Mouse (Mus musculus) neural tube, embryonic 12.5 days (tissue): ENCODE results near the gene Pum2. TPM values are rescaled to one million over a fixed set of nuclear protein-coding genes. Genes with fewer than 3 reads are reported as not detected.

Experiments used
- ATAC-seq: fragments of 200-750 bp; cut with Nextera tagmentation; 2 replicates; pipeline ENCODE4 v1.8.0; 2017; ENCODE audit warnings: low read depth, mild to moderate bottlenecking, moderate TSS enrichment, moderate library complexity; ENCODE audit not compliant: low FRiP score
- H3K27ac ChIP-seq: fragments of 300-500 bp; sonication (generic); 2 replicates; pipeline ENCODE4 v1.5.1; 2016
- H3K27me3 ChIP-seq: fragments of 300-500 bp; sonication (generic); replicated peaks from 2 replicates; pipeline ENCODE4 v1.6.1; 2016; ENCODE audit warnings: mild to moderate bottlenecking
- H3K36me3 ChIP-seq: fragments of 300-500 bp; sonication (generic); 2 replicates; pipeline ENCODE4 v1.6.1; 2016; ENCODE audit warnings: mild to moderate bottlenecking
- H3K4me1 ChIP-seq: fragments of 300-500 bp; sonication (generic); 2 replicates; pipeline ENCODE4 v1.6.1; 2016
- H3K4me2 ChIP-seq: fragments of 300-500 bp; sonication (generic); replicated peaks from 2 replicates; pipeline ENCODE4 v1.6.1; 2016; ENCODE audit warnings: mild to moderate bottlenecking
- H3K4me3 ChIP-seq: fragments of 300-500 bp; sonication (generic); 2 replicates; pipeline ENCODE4 v1.5.1; 2016
- H3K9ac ChIP-seq: fragments of 300-500 bp; sonication (generic); 2 replicates; pipeline ENCODE4 v1.6.1; 2016; ENCODE audit warnings: mild to moderate bottlenecking
- H3K9me3 ChIP-seq: fragments of 300-500 bp; sonication (generic); 2 replicates; pipeline ENCODE4 v1.6.1; 2016; ENCODE audit warnings: mild to moderate bottlenecking
- WGBS: fragments of 180-500 bp; shearing (Covaris S2); methylation state at CpG from one replicate; pipeline ENCODE4 v1.1.7; 2016; 5-methylcytosine and 5-hydroxymethylcytosine counted together
- polyA plus RNA-seq: library from polyadenylated mRNA; unstranded; fragments of >200 nt; fragmentation: Nextera tagmentation; extraction: Ambion mirVana; gene quantifications from 2 replicates; pipeline ENCODE4 v1.2.1, GENCODE M21; 2016

Gene Pum2
- polyA plus RNA-seq, 1 experiment from 2014 or later: 55.5 TPM

DNA sequence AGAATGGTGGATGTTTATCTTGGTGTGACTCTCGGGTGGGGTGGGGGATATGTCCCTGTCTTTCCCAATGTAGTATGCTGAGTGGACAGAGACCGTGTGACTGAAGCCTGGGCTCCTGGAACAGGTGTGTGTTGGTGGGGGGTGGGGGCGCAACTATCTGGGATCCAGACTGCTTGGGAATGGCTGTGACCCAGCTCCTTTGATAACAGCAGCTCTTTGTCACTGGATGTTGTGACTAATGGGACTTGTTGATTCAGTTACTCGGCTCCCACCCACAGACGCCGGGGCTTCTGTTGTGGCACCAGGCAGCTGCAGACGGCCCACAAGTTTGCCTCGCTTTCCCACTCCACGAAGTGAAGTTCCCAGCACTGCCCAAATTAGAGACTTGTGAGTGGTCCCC lies 110.3 kb downstream of the Pum2 start:
- Histone ChIP-seq H3K4me3 (no peak overlapping the region), H3K36me3 (peaks cover under 1% of the 10 kb centered on the region; the same call in 1 of the 2 replicates), H3K27me3 (no peaks in the 10 kb centered on the region), H3K27ac (no peak overlapping the region), H3K9ac (no peak overlapping the region), H3K4me2 (no peak overlapping the region), H3K9me3 (no peaks in the 10 kb centered on the region), H3K4me1 (peaks cover 9% of the 10 kb centered on the region)
- no peak for ATAC-seq
- WGBS: 69% methylated on average over 9 of the region's 9 CpGs

- no peaks in the 10 kb centered on the region for H3K9me3 ChIP-seq
- peaks cover 9% of the 10 kb centered on the region; the same call in 1 of the 2 replicates for H3K4me1 ChIP-seq
- WGBS: 86% methylated on average over 5 of the region's 5 CpGs
- H3K27ac ChIP-seq: no peak overlapping the region
- no peak overlapping the region for H3K4me2 ChIP-seq
- peaks cover 23% of the 10 kb centered on the region for H3K36me3 ChIP-seq
- no peak for ATAC-seq
- no peak overlapping the region for H3K9ac ChIP-seq
- no peak overlapping the region for H3K4me3 ChIP-seq
- no peaks in the 10 kb centered on the region for H3K27me3 ChIP-seq
Observed at GRCm38 (mm10) chr12:8786476-8786875, 112.5 kb downstream of the Pum2 start.

DNA sequence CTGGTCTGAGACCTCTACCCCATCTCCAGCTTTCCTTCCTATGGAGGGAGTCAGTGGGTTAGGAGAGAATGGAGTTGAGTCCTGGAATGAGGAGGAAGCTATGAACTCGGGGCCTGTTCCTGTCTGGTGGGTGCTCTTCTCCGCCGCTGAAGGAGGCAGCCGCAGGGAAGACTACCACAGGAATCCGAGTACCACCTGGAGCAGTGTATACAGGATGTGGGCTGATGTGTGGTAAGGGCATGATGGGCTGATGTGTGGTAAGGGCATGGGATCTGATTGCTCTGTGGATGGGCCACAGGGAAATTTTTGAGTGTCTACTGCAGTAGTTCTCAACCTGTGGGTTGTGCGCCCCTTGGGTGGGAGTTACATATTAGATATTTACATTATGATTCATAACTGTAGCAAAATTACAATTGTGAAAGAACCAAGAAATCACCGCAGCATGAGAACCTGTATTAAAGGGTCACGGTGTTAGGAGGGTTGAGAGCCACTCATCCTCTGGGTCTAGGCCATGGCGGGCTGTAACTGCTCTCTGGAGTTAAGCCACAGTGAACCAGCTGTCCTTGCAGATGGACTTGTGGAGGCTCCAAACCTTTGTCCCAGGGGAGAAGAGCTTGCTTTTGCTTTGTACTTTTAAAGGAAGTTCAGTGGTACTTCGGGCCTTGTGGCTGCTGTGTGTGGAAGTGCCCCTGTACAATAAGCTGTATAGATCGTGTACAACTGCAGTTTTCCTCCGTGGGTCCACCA lies 113.2 kb downstream of the Pum2 start:
- Histone ChIP-seq H3K9me3 (no peaks in the 10 kb centered on the region), H3K27me3 (no peaks in the 10 kb centered on the region), H3K4me1 (peaks cover 9% of the 10 kb centered on the region; the same call in 1 of the 2 replicates), H3K9ac (no peak overlapping the region), H3K4me2 (no peak overlapping the region), H3K4me3 (no peak overlapping the region), H3K36me3 (peaks cover 29% of the 10 kb centered on the region), H3K27ac (no peak overlapping the region)
- WGBS: 92% methylated on average over 12 of the region's 12 CpGs
- no peak for ATAC-seq

DNA sequence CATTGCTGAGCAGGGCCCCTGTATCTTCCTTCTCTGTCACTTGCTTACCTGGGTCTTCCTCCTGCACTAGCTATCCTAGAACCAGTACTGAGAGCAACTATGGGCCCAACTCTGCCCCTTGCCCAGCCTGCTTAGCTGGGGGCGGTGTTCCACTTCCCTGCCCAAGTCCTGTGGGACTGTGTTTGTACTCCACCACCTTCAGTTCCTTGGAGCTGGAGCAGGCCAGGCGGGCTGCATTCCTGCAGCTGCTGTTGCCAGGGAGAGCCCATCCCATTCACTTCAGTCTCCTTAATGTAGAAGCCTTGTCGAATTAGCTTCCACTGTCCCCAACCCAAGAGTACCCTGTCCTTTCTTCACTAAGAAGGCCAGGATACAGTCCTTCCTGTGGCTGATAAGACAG lies 114.5 kb downstream of the Pum2 start:
- Histone ChIP-seq H3K4me2 (no peak overlapping the region), H3K27ac (no peak overlapping the region), H3K9ac (no peak overlapping the region), H3K36me3 (peaks cover 31% of the 10 kb centered on the region), H3K4me3 (no peak overlapping the region), H3K9me3 (no peaks in the 10 kb centered on the region), H3K27me3 (no peaks in the 10 kb centered on the region), H3K4me1 (peaks cover 9% of the 10 kb centered on the region; the same call in 1 of the 2 replicates)
- 52% methylated on average over 3 of the region's 3 CpGs for WGBS
- ATAC-seq: no peak

DNA sequence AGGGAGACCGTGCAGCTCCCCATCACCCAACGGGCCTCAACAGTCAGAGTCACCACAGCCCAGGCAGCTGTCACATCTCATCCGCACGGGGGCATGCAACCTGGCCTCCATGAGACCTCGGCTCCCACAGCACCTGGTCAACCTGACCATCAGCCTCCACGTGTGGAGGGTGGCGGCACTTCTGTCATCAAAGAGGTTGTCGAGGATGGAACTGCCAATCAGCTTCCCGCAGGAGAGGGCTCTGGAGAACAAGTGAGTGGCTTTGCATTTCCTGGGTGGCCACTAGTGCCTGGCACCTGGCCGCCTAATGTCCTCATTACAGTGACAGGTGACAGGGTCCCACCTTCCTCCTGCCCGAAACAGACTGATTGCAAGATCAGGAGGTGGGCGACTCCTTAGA lies 116.7 kb downstream of the Pum2 start:
- H3K9ac ChIP-seq: no peak overlapping the region
- peaks cover 6% of the 10 kb centered on the region; the same call in 1 of the 2 replicates for H3K4me1 ChIP-seq
- H3K9me3 ChIP-seq: no peaks in the 10 kb centered on the region
- 91% methylated on average over 12 of the region's 12 CpGs for WGBS
- no peak overlapping the region for H3K4me3 ChIP-seq
- H3K4me2 ChIP-seq: no peak overlapping the region
- H3K36me3 ChIP-seq: peaks cover 52% of the 10 kb centered on the region
- no peak overlapping the region for H3K27ac ChIP-seq
- ATAC-seq: no peak
- H3K27me3 ChIP-seq: no peaks in the 10 kb centered on the region

GRCm38 (mm10) chr12:8793410-8794051 lies 119.6 kb downstream of the Pum2 start:
- Histone ChIP-seq H3K4me3 (no peak overlapping the region), H3K27ac (no peak overlapping the region), H3K9me3 (no peaks in the 10 kb centered on the region), H3K4me2 (no peak overlapping the region), H3K36me3 (peaks cover 52% of the 10 kb centered on the region), H3K27me3 (no peaks in the 10 kb centered on the region), H3K9ac (no peak overlapping the region), H3K4me1 (peaks cover 4% of the 10 kb centered on the region; the same call in 1 of the 2 replicates)
- ATAC-seq: no peak
- WGBS: 91% methylated on average over 2 of the region's 2 CpGs

DNA sequence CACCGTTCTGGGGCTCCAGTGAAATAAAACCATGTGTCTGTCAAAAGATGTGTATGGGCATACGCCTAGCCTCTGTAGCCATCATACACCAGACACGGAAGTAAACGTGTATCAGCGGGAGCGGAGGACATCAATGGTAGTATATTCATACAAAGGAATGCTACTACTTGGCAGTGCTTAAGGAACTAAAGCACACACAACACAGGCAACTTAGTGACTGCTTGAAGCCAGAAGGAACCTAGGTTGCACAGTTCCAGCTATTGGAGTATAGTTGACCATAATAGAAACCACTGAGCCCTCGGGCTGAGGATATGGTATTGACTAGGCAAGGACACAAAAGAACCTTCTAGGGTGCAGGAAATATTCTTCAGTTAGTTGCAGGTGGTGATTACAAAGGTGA lies 124.0 kb downstream of the Pum2 start:
- Histone ChIP-seq H3K9me3 (no peaks in the 10 kb centered on the region), H3K27me3 (no peaks in the 10 kb centered on the region), H3K4me2 (no peak overlapping the region), H3K4me3 (no peak overlapping the region), H3K4me1 (0 out of 2 replicates have a peak, but pooled peaks cover 4% of the 10 kb centered on the region), H3K27ac (no peak overlapping the region), H3K9ac (no peak overlapping the region), H3K36me3 (peaks cover 22% of the 10 kb centered on the region)
- ATAC-seq: no peak
- WGBS: 90% methylated on average over 7 of the region's 7 CpGs

- Histone ChIP-seq H3K4me2 (no peak overlapping the region), H3K27ac (no peak overlapping the region), H3K27me3 (no peaks in the 10 kb centered on the region), H3K9ac (no peak overlapping the region), H3K9me3 (no peaks in the 10 kb centered on the region), H3K4me3 (no peak overlapping the region), H3K36me3 (peaks cover 20% of the 10 kb centered on the region), H3K4me1 (0 out of 2 replicates have a peak, but pooled peaks cover 4% of the 10 kb centered on the region)
- ATAC-seq: no peak
- 54% methylated on average over 9 of the region's 9 CpGs for WGBS
Observed at GRCm38 (mm10) chr12:8798486-8799020, 124.6 kb downstream of the Pum2 start.

Other genes with a start within 250 kb of the Pum2 start
- 92.0 and 92.6 TPM in 2 replicates for gene Rhob, start 174.1 kb upstream of the Pum2 start, polyA plus RNA-seq
- gene Slc7a15, start 75.1 kb upstream of the Pum2 start, polyA plus RNA-seq: not detected in 2 replicates
- gene Sdc1, start 97.2 kb downstream of the Pum2 start, polyA plus RNA-seq: 43.5 and 48.2 TPM in 2 replicates
- 197 and 207 TPM in 2 replicates for gene Laptm4a, start 247.5 kb downstream of the Pum2 start, polyA plus RNA-seq